Mouse (Mus musculus) kidney, adult 2 months (tissue): Measurements from ENCODE around the gene Ankfn1. TPM values are rescaled to one million over a fixed set of nuclear protein-coding genes. Genes with fewer than 3 reads are reported as not detected.

Experiments used
- DNase-seq: peaks from one replicate; pipeline ENCODE4 v3.0.0; 2021
- H3K27ac ChIP-seq: fragments of 200-500 bp; 2 replicates; pipeline ENCODE4 v1.5.1; 2012; ENCODE audit warnings: low read depth, low read length, control low read depth, inconsistent platforms; ENCODE audit not compliant: insufficient read depth
- H3K27me3 ChIP-seq: fragments of 200-500 bp; replicated peaks from 2 replicates; pipeline ENCODE4 v1.6.1; 2012; ENCODE audit warnings: mild to moderate bottlenecking, moderate library complexity, low read length, inconsistent platforms; ENCODE audit not compliant: control insufficient read depth, insufficient read depth
- H3K36me3 ChIP-seq: fragments of 200-500 bp; 2 replicates; pipeline ENCODE4 v1.6.1; 2012; ENCODE audit warnings: mild to moderate bottlenecking, moderate library complexity, low read length, inconsistent platforms; ENCODE audit not compliant: control insufficient read depth, insufficient read depth
- H3K4me1 ChIP-seq: fragments of 200-500 bp; 2 replicates; pipeline ENCODE4 v1.6.1; 2011; ENCODE audit warnings: low read length; ENCODE audit not compliant: control insufficient read depth, insufficient read depth
- H3K4me3 ChIP-seq: fragments of 200-500 bp; 2 replicates; pipeline ENCODE4 v1.5.1; 2011; ENCODE audit warnings: mild to moderate bottlenecking, low read depth, low read length, control low read depth; ENCODE audit not compliant: insufficient read depth
- CTCF ChIP-seq: fragments of 200-500 bp; conservative IDR thresholded peaks from 2 replicates; pipeline ENCODE4 v1.5.1; 2011; ENCODE audit warnings: low read depth, mild to moderate bottlenecking, control low read depth, low read length, moderate library complexity, mixed read lengths; ENCODE audit not compliant: insufficient read depth, insufficient read length
- POLR2A ChIP-seq: fragments of 200-500 bp; IDR thresholded peaks from one replicate; pipeline ENCODE4 v1.6.1; 2011; ENCODE audit warnings: low read depth, low read length, control low read depth
- WGBS: fragments of 180-500 bp; shearing (Covaris S2); methylation state at CpG from one replicate; pipeline ENCODE4 v1.1.7; 2018; 5-methylcytosine and 5-hydroxymethylcytosine counted together
- polyA plus RNA-seq: library from polyadenylated mRNA; depleted of rRNA; stranded (reverse); fragments of >200 nt; gene quantifications from 2 replicates; pipeline ENCODE4 v1.2.3, GENCODE M21; 2012

The Ankfn1 gene
- polyA plus RNA-seq, 1 experiment: 0.03 TPM

DNA sequence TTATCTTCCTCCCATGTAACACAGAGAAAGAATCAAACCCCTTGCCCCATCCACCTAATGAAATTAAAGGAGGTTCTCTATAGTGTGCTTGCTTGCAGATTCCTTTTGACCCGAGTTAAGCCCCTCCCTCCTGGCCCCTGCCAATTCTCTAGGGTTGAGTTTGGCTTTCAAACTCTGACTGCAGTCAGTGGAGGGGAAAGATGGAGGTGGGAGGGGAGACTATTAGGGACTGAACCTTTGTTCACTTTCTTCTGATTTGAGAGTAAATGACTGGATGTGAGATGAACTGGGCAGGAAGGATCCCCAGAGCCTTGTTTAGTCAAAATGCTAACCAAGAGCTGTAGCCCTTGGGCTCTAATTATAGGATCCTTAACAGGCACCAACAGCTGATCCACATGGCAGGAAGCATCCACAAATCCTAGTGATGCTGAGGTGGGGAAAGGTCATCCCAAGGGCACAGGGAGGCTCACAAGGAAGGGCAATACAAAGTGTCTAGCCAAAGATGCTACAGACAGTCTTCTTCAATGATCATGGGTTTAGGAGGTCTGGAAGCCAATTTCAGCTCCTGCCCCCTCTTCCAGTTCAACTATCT is 103.4 kb downstream of the Ankfn1 start:
- no peak for TF ChIP-seq POLR2A
- no peak for TF ChIP-seq CTCF
- no peak for DNase-seq
- no peaks in the 10 kb centered on the region for H3K36me3 ChIP-seq
- 3% methylated on average over 1 of the region's 1 CpGs for WGBS
- H3K4me3 ChIP-seq: no peak overlapping the region
- H3K27ac ChIP-seq: no peak overlapping the region
- H3K4me1 ChIP-seq: no peaks in the 10 kb centered on the region
- no peaks in the 10 kb centered on the region for H3K27me3 ChIP-seq

DNA sequence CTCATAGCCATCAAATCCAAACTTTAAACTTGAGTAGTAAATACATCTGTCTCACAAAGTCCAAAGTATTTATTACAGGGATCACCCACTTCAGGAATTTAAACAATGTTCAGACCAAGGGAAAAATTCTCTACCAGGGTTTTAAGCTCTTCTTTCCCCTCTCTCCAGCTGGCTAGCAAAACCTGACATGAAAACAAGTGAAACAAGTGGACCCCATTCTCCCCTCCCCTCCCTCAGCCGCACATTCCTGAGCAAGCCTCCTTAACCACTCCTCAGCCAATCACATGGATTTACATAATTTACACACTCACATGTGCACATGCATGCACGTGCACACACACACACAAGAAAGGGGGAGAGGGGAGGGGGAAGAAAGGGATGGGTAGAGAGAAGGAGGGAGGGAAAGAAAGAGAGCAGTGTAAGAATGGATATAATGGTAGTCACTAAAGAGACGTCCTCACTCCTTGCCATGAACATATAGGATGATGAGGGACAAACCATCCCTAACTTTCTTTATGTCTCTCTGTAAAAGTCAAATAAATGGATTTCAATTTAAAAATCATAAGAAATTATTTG is 104.9 kb downstream of the Ankfn1 start:
- 49% methylated on average over 3 of the region's 3 CpGs for WGBS
- no peak overlapping the region for H3K4me3 ChIP-seq
- no peaks in the 10 kb centered on the region for H3K36me3 ChIP-seq
- H3K27me3 ChIP-seq: no peaks in the 10 kb centered on the region
- no peak overlapping the region for H3K27ac ChIP-seq
- no peak for DNase-seq
- H3K4me1 ChIP-seq: no peaks in the 10 kb centered on the region
- no peak for TF ChIP-seq CTCF
- no peak for TF ChIP-seq POLR2A

DNA sequence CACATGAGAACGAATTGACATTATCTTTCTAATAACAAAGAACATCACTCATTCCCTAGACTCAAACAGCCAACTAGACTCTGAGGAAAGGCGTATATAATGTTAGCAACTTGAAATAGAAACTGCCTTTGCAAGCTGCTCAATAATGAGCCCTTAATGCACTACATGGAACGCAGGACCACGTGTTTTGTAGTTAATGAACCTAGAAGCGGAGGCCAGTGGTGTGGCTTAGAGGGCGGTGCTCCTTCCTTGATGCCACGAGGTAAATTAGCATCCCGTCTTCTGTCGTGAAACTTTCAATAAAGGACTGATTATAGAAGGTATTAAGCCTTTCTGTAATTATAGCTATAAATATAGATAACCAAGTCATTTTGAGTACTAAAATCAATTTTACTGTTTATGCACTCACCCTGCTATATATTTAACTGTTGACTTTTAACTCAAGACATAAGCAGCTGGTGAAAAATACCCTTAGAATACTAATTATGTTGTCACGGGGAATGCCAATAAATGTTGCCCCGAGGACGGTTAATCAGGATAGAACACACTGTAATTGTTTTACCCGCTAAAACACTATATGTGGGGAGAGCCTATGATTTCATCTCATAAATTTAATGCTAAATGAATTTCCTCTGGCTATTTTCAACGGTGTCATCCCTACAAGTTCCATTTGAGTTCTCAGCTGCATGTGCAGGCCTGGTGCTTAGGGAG is 112.1 kb downstream of the Ankfn1 start:
- Histone ChIP-seq H3K4me3 (no peak overlapping the region), H3K36me3 (no peaks in the 10 kb centered on the region), H3K27ac (no peak overlapping the region), H3K27me3 (no peaks in the 10 kb centered on the region), H3K4me1 (no peaks in the 10 kb centered on the region)
- 57% methylated on average over 14 of the region's 14 CpGs for WGBS
- no peak for TF ChIP-seq POLR2A
- no peak for TF ChIP-seq CTCF
- peak; percentile 7 for DNase-seq

DNA sequence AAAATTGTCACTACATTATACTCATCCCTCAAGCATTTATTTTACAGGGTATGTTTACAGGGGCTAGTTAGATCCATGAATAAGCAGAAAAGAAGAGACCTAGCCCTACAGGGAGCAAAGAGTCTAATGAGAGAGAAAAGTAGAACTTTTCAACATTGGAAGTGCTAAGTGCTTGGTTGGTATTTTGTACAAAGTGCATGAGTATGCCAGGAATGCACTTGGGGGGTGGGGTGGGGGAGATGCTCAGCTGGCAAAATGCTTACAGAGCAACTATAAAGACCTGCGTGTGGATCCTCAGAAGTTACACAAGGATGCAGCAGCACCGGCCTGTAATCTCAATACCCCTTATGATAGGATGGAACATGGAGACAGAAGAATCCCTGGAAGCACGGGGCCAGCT is 118.4 kb downstream of the Ankfn1 start:
- H3K4me1 ChIP-seq: no peaks in the 10 kb centered on the region
- no peak overlapping the region for H3K4me3 ChIP-seq
- no peak overlapping the region for H3K27ac ChIP-seq
- no peaks in the 10 kb centered on the region for H3K36me3 ChIP-seq
- no peaks in the 10 kb centered on the region for H3K27me3 ChIP-seq
- no peak for DNase-seq
- TF ChIP-seq POLR2A: no peak
- TF ChIP-seq CTCF: no peak
- WGBS: 70% methylated on average over 3 of the region's 3 CpGs

DNA sequence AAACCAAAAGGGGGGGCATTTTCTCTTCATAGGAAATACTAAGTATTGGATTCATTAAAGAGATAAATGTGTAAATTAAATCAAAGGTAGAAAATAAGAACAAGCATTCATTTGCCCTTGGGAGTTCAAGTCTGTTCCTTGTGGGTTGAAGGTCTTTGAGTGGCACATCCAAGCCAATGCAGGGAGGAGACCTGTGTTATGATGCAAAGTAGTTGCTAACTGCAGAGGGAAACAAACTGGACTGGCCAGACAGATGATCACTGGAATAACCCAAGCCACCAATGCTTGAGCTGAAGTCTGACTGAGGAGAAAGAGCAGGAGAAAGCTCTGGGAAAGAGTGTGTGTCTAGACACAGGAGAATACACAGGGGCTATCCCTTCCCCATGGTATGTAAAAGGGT is 120.9 kb downstream of the Ankfn1 start:
- no peak for DNase-seq
- Histone ChIP-seq H3K27me3 (no peaks in the 10 kb centered on the region), H3K4me3 (no peak overlapping the region), H3K27ac (no peak overlapping the region), H3K4me1 (no peaks in the 10 kb centered on the region), H3K36me3 (no peaks in the 10 kb centered on the region)
- no peak for TF ChIP-seq CTCF
- TF ChIP-seq POLR2A: no peak

DNA sequence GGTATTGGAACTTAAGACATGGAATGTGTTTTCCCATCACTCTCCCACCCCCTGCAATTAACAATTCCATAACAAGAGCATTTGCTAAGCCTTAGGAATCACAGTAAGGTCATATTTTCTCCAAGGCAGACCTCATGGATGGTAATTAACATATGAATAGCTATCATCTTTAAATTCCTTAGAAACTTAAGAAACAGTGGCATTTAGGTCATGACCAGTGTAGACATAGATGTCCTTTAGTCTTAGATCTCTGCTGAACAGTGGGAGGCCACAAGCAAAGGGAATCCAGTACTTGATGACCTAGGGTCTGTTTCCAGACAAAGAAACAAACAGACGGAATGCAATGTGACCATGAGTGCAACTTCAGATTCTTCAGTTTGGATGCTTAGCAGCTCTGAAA is 141.7 kb downstream of the Ankfn1 start:
- no peak overlapping the region for H3K27ac ChIP-seq
- no peaks in the 10 kb centered on the region for H3K4me1 ChIP-seq
- H3K36me3 ChIP-seq: no peaks in the 10 kb centered on the region
- no peaks in the 10 kb centered on the region; the same call in 1 of the 2 replicates for H3K27me3 ChIP-seq
- no peak for DNase-seq
- 82% methylated on average over 1 of the region's 1 CpGs for WGBS
- TF ChIP-seq POLR2A: no peak
- no peak for TF ChIP-seq CTCF
- no peak overlapping the region for H3K4me3 ChIP-seq

DNA sequence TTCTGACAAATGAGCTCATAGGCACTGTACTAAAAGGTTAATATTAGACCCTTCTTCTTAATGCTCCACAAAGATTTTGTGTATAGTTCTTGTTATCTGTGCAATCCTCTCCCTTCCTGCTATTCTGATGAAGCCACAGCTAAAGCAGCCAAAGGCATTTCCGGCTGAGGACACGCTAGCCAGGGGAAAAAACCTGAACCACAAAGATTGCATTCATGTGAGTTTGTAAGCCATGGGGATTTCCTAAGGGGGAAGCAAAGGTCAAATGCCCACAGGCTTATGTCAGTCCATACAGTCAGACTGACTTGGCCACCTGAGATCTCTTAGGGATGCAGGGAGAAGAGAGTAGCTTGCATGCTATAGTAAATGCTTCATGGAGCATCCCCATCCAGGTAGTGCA is 146.1 kb downstream of the Ankfn1 start:
- H3K27ac ChIP-seq: no peak overlapping the region
- no peak for DNase-seq
- H3K27me3 ChIP-seq: no peaks in the 10 kb centered on the region
- H3K4me3 ChIP-seq: no peak overlapping the region
- WGBS: 71% methylated on average over 2 of the region's 2 CpGs
- no peaks in the 10 kb centered on the region for H3K4me1 ChIP-seq
- H3K36me3 ChIP-seq: no peaks in the 10 kb centered on the region
- no peak for TF ChIP-seq POLR2A
- TF ChIP-seq CTCF: no peak
